Mouse (Mus musculus) neural tube, embryonic 14.5 days (tissue): ENCODE data around the gene Ch25h. TPM values are rescaled to one million over a fixed set of nuclear protein-coding genes. Genes with fewer than 3 reads are reported as not detected.
A peak's percentile ranks its signal among the peaks of the same experiment; 100 is the strongest.

ENCODE experiments used
- ATAC-seq: fragments of 200-750 bp; cut with Nextera tagmentation; 2 replicates; pipeline ENCODE4 v1.8.0; 2017; ENCODE audit warnings: low read depth, mild to moderate bottlenecking, moderate TSS enrichment, moderate library complexity
- H3K27ac ChIP-seq: fragments of 300-500 bp; sonication (generic); 2 replicates; pipeline ENCODE4 v1.5.1; 2014; ENCODE audit warnings: low read depth, mild to moderate bottlenecking, control low read depth, low read length, moderate library complexity, mixed read lengths
- H3K27me3 ChIP-seq: fragments of 300-500 bp; sonication (generic); 2 replicates; pipeline ENCODE4 v1.6.1; 2014; ENCODE audit warnings: low read length; ENCODE audit not compliant: control insufficient read depth, insufficient read depth
- H3K36me3 ChIP-seq: fragments of 300-500 bp; sonication (generic); 2 replicates; pipeline ENCODE4 v1.6.1; 2014; ENCODE audit warnings: low read length, mixed read lengths; ENCODE audit not compliant: control insufficient read depth, insufficient read depth
- H3K4me1 ChIP-seq: fragments of 300-500 bp; sonication (generic); 2 replicates; pipeline ENCODE4 v1.6.1; 2014; ENCODE audit warnings: low read length; ENCODE audit not compliant: control insufficient read depth, insufficient read depth
- H3K4me2 ChIP-seq: fragments of 300-500 bp; sonication (generic); 2 replicates; pipeline ENCODE4 v1.6.1; 2014; ENCODE audit warnings: mild to moderate bottlenecking, low read depth, low read length, control low read depth
- H3K4me3 ChIP-seq: fragments of 300-500 bp; sonication (generic); 2 replicates; pipeline ENCODE4 v1.5.1; 2014; ENCODE audit warnings: low read depth, low read length, control low read depth, mixed read lengths
- H3K9ac ChIP-seq: fragments of 300-500 bp; sonication (generic); replicated peaks from 2 replicates; pipeline ENCODE4 v1.6.1; 2014; ENCODE audit warnings: low read depth, mild to moderate bottlenecking, control low read depth, low read length, mixed read lengths
- H3K9me3 ChIP-seq: fragments of 300-500 bp; sonication (generic); 2 replicates; pipeline ENCODE4 v1.6.1; 2016; ENCODE audit warnings: low read length; ENCODE audit not compliant: control insufficient read depth
- WGBS: fragments of 180-500 bp; shearing (Covaris S2); extraction: QIAGEN DNeasy Blood & Tissue Kit; methylation state at CpG from one replicate; pipeline ENCODE4 v1.1.7; 2014; 5-methylcytosine and 5-hydroxymethylcytosine counted together
- polyA plus RNA-seq: library from polyadenylated mRNA; unstranded; fragments of >200 nt; fragmentation: Nextera tagmentation; extraction: Ambion mirVana; gene quantifications from 2 replicates; pipeline ENCODE4 v1.2.1, GENCODE M21; 2014

The Ch25h gene
- polyA plus RNA-seq, 1 experiment from 2014 or later, result 0.56 TPM

- Histone ChIP-seq H3K27ac (no peak overlapping the region), H3K4me3 (no peak overlapping the region), H3K36me3 (no peaks in the 10 kb centered on the region), H3K9me3 (no peaks in the 10 kb centered on the region), H3K4me1 (no peaks in the 10 kb centered on the region), H3K4me2 (no peak overlapping the region), H3K27me3 (no peaks in the 10 kb centered on the region), H3K9ac (no peak overlapping the region)
- WGBS, result 91% methylated on average over 1 of the region's 1 CpGs
- no peak for ATAC-seq
These were observed 26.1 kb downstream of the Ch25h start for GRCm38 (mm10) chr19:34448851-34449250.

GRCm38 (mm10) chr19:34445410-34446012 lies 29.5 kb downstream of the Ch25h start:
- no peaks in the 10 kb centered on the region for H3K4me1 ChIP-seq
- ATAC-seq, result no peak
- no peaks in the 10 kb centered on the region for H3K27me3 ChIP-seq
- no peak overlapping the region for H3K9ac ChIP-seq
- H3K27ac ChIP-seq, result no peak overlapping the region
- no peaks in the 10 kb centered on the region for H3K9me3 ChIP-seq
- H3K4me2 ChIP-seq, result no peak overlapping the region
- H3K36me3 ChIP-seq, result no peaks in the 10 kb centered on the region
- H3K4me3 ChIP-seq, result no peak overlapping the region
- 77% methylated on average over 4 of the region's 4 CpGs for WGBS

- no peak for ATAC-seq
- H3K36me3 ChIP-seq, result no peaks in the 10 kb centered on the region
- no peaks in the 10 kb centered on the region for H3K4me1 ChIP-seq
- no peak overlapping the region for H3K27ac ChIP-seq
- H3K4me2 ChIP-seq, result no peak overlapping the region
- H3K4me3 ChIP-seq, result no peak overlapping the region
- H3K9ac ChIP-seq, result no peak overlapping the region
- H3K9me3 ChIP-seq, result no peaks in the 10 kb centered on the region
- no peaks in the 10 kb centered on the region for H3K27me3 ChIP-seq
- 89% methylated on average over 3 of the region's 3 CpGs for WGBS
These were observed 30.2 kb downstream of the Ch25h start for GRCm38 (mm10) chr19:34444785-34445184.

- Histone ChIP-seq H3K4me2 (no peak overlapping the region), H3K4me1 (no peaks in the 10 kb centered on the region), H3K27me3 (no peaks in the 10 kb centered on the region), H3K9ac (no peak overlapping the region), H3K9me3 (no peaks in the 10 kb centered on the region), H3K4me3 (no peak overlapping the region), H3K27ac (no peak overlapping the region), H3K36me3 (no peaks in the 10 kb centered on the region)
- no peak for ATAC-seq
- WGBS, result 89% methylated on average over 2 of the region's 2 CpGs
These were observed 33.0 kb downstream of the Ch25h start for GRCm38 (mm10) chr19:34441979-34442378.

GRCm38 (mm10) chr19:34435197-34435611 lies 39.8 kb downstream of the Ch25h start:
- 52% methylated on average over 5 of the region's 5 CpGs for WGBS
- Histone ChIP-seq H3K9me3 (no peaks in the 10 kb centered on the region), H3K4me1 (no peaks in the 10 kb centered on the region)

GRCm38 (mm10) chr19:34431314-34431713 lies 43.6 kb downstream of the Ch25h start:
- no peak overlapping the region for H3K9ac ChIP-seq
- ATAC-seq, result no peak
- no peaks in the 10 kb centered on the region for H3K36me3 ChIP-seq

More at GRCm38 (mm10) chr19:34435197-34435611, 39.8 kb downstream of the Ch25h start:
- ATAC-seq, result 0 out of 2 replicates have a peak, but pooled peaks have one; percentile 31
- Histone ChIP-seq H3K9ac (no peak overlapping the region), H3K27me3 (no peaks in the 10 kb centered on the region), H3K27ac (no peak overlapping the region), H3K4me3 (no peak overlapping the region), H3K36me3 (no peaks in the 10 kb centered on the region), H3K4me2 (no peak overlapping the region)

GRCm38 (mm10) chr19:34423783-34424335 lies 51.1 kb downstream of the Ch25h start:
- no peak overlapping the region for H3K4me3 ChIP-seq
- no peak overlapping the region for H3K4me2 ChIP-seq
- no peaks in the 10 kb centered on the region for H3K4me1 ChIP-seq
- H3K9ac ChIP-seq, result no peak overlapping the region
- no peaks in the 10 kb centered on the region for H3K9me3 ChIP-seq
- WGBS, result 84% methylated on average over 4 of the region's 4 CpGs
- no peak overlapping the region for H3K27ac ChIP-seq
- H3K27me3 ChIP-seq, result no peaks in the 10 kb centered on the region
- H3K36me3 ChIP-seq, result no peaks in the 10 kb centered on the region
- no peak for ATAC-seq

More at GRCm38 (mm10) chr19:34431314-34431713, 43.6 kb downstream of the Ch25h start:
- Histone ChIP-seq H3K9me3 (no peaks in the 10 kb centered on the region), H3K4me1 (no peaks in the 10 kb centered on the region), H3K27me3 (no peaks in the 10 kb centered on the region), H3K4me3 (no peak overlapping the region), H3K4me2 (no peak overlapping the region), H3K27ac (no peak overlapping the region)
- 90% methylated on average over 3 of the region's 3 CpGs for WGBS

Other genes starting within 250 kb of the Ch25h start
- gene Acta2, start 219.6 kb downstream of the Ch25h start, polyA plus RNA-seq, result 2.7 and 9.8 TPM in 2 replicates
- 1.1 and 1.4 TPM in 2 replicates for gene Fas, start 184.5 kb downstream of the Ch25h start, polyA plus RNA-seq
- gene Lipa, start 52.3 kb upstream of the Ch25h start, polyA plus RNA-seq, result 17.0 and 28.4 TPM in 2 replicates
- 5.8 and 6.8 TPM in 2 replicates for gene Ifit2, start 75.5 kb upstream of the Ch25h start, polyA plus RNA-seq
- 0.20 and 1.5 TPM in 2 replicates for gene Ifit3, start 108.4 kb upstream of the Ch25h start, polyA plus RNA-seq
- 1.5 and 2.1 TPM in 2 replicates for gene Ifit1bl1, start 126.8 kb upstream of the Ch25h start, polyA plus RNA-seq
- gene Ifit3b, start 132.8 kb upstream of the Ch25h start, polyA plus RNA-seq, result 0.17 and 0.21 TPM in 2 replicates
- 0.23 and 0.35 TPM in 2 replicates for gene Ifit1bl2, start 165.6 kb upstream of the Ch25h start, polyA plus RNA-seq
- gene Ifit1, start 165.7 kb upstream of the Ch25h start, polyA plus RNA-seq, result 0.21 TPM in 1 of 2 replicates, not detected in the other